Mouse (Mus musculus): Measurements from ENCODE around the gene Dagla. TPM values are rescaled to one million over a fixed set of nuclear protein-coding genes. Genes with fewer than 3 reads are reported as not detected.

The Dagla gene
- polyA plus RNA-seq, 1 experiment from 2014 or later = 1.3 TPM

DNA sequence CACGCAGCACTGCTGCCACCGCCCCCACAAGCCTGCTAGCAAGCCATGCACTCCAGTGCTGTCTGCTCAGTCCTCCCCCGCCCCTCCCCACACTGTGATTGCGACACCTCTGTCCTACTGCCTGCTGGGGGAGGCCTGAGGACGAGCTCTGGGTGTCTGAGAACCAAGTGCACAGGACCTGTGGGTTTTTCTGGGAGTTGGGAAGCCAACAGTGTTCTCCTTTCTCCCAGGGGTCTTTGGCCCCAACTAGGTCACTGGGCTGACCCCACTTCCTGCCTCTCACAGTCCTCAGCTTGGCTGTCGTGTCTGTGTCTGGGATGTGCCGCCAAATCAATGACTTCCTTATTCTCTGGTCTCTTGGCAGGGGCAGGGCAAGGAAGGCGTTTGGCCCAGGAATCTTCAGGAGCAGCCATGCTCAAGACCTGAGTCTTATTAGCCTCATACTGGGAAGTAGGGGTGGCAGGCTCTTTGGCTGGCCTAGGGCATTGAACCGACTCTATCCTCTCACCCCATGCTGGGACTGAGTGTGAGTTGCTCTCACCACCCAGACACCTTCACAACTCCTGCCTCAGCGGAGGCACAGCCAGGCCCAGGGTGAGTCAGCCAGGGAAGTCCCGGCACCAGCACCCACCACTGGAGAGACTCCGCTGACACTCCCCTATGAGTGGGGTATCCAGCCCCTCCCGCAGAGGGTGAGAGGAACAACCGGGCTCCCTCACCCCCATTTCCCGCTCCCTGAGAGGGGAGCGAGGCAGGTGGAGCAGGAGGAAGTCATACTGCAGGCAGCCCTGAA is 14.3 kb downstream of the Dagla start:
- Histone ChIP-seq H3K27ac (ENCODE audit: low read depth, low read length) (peak overlapping the region; percentile 46; the same call in 1 of the 2 replicates), H3K4me1 (replicated peaks; ENCODE audit: control insufficient read depth, insufficient read depth, low read length) (peaks cover 25% of the 10 kb centered on the region), H3K4me3 (ENCODE audit: low read depth, low read length) (no peak overlapping the region), H3K4me2 (replicated peaks; ENCODE audit: low read depth) (no peak overlapping the region), H3K27me3 (replicated peaks; ENCODE audit: control insufficient read depth, insufficient read depth, low read length) (no peaks in the 10 kb centered on the region), H3K9ac (ENCODE audit: low read depth, low read length) (no peak overlapping the region), H3K9me3 (ENCODE audit: control insufficient read depth) (no peaks in the 10 kb centered on the region), H3K36me3 (ENCODE audit: control insufficient read depth, insufficient read depth) (no peaks in the 10 kb centered on the region)
- TF ChIP-seq CTCF (IDR thresholded peaks at IDR 0.05; ENCODE audit: low read depth) = no peak
- 44% methylated on average over 15 of the region's 16 CpGs for WGBS
- ATAC-seq = 0 out of 2 replicates have a peak, but pooled peaks have one; percentile 31

DNA sequence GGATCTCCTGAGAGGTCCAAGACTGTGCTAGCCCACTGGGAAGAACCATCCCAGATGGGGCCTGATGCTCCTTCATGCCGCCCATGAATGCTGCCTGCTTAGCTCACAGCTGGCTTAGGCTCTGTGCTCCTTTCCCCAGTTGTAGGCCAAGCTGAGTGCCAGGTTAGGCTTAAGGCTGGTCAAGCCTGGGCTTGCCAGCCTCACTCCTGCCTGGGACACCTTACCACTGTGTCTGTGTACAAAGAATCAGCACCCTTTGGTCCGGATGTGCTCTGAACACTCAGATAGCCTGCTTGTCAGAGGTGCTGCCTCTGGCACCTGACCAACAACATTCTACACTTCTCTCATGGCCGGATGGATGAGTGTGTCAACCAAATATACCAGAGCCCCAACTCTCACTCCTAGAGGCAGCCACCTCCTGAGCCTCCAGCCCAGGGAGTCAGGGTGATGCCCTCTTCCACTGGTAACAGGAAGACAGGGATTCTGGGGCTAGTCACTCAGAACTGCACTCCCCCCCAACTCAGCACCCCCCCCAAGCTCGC is 15.0 kb downstream of the Dagla start:
- peaks cover 19% of the 10 kb centered on the region; the same call in 1 of the 2 replicates for H3K4me1 ChIP-seq (replicated peaks; ENCODE audit: control insufficient read depth, insufficient read depth, low read length)
- TF ChIP-seq CTCF (IDR thresholded peaks at IDR 0.05; ENCODE audit: low read depth) = no peak
- H3K4me3 ChIP-seq (ENCODE audit: low read depth, low read length) = no peak overlapping the region
- no peak overlapping the region for H3K27ac ChIP-seq (ENCODE audit: low read depth, low read length)
- no peak overlapping the region for H3K9ac ChIP-seq (ENCODE audit: low read depth, low read length)
- WGBS = 61% methylated on average over 4 of the region's 4 CpGs
- H3K27me3 ChIP-seq (replicated peaks; ENCODE audit: control insufficient read depth, insufficient read depth, low read length) = no peaks in the 10 kb centered on the region
- ATAC-seq = no peak
- no peaks in the 10 kb centered on the region for H3K36me3 ChIP-seq (ENCODE audit: control insufficient read depth, insufficient read depth)
- no peak overlapping the region for H3K4me2 ChIP-seq (replicated peaks; ENCODE audit: low read depth)
- no peaks in the 10 kb centered on the region for H3K9me3 ChIP-seq (ENCODE audit: control insufficient read depth)

DNA sequence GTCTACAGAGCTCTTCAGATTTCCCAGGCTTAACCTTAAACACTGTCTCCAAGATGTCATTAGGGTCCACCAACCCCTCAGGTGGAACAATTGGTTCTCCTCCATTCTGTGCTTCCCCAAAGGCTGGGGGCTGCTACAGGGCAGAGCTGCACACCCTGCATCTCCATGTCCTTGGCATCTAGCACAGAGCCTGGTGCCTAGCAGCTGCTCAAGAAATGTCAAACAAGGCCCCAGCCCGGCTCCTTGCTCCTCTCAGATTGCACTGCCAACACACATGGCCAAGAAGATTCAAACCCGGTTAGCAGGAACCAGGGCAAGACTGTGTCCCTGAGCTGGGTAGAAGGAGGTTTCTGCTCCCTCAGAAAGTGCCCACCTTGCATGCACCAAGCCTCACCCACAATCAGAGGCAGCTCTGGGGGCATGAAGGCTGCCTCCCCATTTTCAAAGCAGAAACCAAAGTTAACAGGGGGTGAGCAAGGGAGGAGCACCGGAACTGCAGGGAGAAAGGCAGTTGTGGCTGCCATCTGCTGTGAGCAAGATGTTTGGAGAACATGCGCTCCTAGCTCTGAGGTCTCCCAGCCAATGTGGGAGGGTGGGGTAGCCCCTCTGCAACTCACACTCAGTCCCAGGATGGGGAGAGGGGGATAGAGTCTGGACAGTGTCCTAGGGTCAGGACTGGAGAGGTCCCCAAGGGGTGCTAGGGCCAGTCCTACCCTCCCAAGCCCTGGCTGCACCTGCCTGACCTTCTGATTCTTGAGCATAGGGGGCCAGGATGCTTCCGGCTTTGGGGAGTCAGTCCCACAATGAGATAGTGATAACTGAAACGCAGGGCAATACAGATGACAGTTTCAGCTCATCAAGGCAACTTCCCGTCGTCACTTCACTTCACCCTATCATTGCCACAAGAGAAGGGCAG is 16.3 kb downstream of the Dagla start:
- Histone ChIP-seq H3K27ac (ENCODE audit: low read depth, low read length) (no peak overlapping the region), H3K36me3 (ENCODE audit: control insufficient read depth, insufficient read depth) (no peaks in the 10 kb centered on the region), H3K4me2 (replicated peaks; ENCODE audit: low read depth) (no peak overlapping the region), H3K9me3 (ENCODE audit: control insufficient read depth) (no peaks in the 10 kb centered on the region), H3K4me3 (ENCODE audit: low read depth, low read length) (no peak overlapping the region), H3K27me3 (replicated peaks; ENCODE audit: control insufficient read depth, insufficient read depth, low read length) (no peaks in the 10 kb centered on the region), H3K9ac (ENCODE audit: low read depth, low read length) (no peak overlapping the region), H3K4me1 (replicated peaks; ENCODE audit: control insufficient read depth, insufficient read depth, low read length) (peaks cover 16% of the 10 kb centered on the region; the same call in 1 of the 2 replicates)
- no peak for TF ChIP-seq CTCF (IDR thresholded peaks at IDR 0.05; ENCODE audit: low read depth)
- 84% methylated on average over 8 of the region's 8 CpGs for WGBS
- ATAC-seq = no peak

DNA sequence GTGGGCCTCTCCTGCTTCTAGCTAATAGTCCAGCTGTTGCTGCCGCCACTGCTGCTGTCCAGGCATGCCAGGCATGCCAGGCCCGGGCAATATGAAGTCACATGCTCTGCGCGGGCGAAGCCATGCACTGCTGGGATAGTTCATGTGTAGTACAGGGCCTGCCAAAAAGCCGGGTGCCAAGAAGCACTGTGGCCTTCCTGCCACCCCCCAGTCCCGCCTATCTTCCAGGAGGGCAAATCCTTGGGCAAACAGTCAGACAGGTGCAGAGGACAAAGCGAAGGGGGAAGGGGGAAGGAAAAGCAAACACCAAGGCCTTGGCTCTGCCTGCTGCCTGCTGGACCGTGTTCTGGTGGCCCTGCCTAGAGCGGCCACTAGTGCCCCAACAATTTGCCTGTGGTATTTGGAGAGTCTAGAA is 18.2 kb downstream of the Dagla start:
- TF ChIP-seq CTCF (IDR thresholded peaks at IDR 0.05; ENCODE audit: low read depth) = no peak
- 48% methylated on average over 10 of the region's 10 CpGs for WGBS
- ATAC-seq = peak; percentile 40; the same call in 1 of the 2 replicates
- H3K9me3 ChIP-seq (ENCODE audit: control insufficient read depth) = no peaks in the 10 kb centered on the region
- H3K4me3 ChIP-seq (ENCODE audit: low read depth, low read length) = no peak overlapping the region
- H3K36me3 ChIP-seq (ENCODE audit: control insufficient read depth, insufficient read depth) = no peaks in the 10 kb centered on the region
- H3K27ac ChIP-seq (ENCODE audit: low read depth, low read length) = peak overlapping the region; percentile 31; the same call in 1 of the 2 replicates
- peaks cover 11% of the 10 kb centered on the region; the same call in 1 of the 2 replicates for H3K4me1 ChIP-seq (replicated peaks; ENCODE audit: control insufficient read depth, insufficient read depth, low read length)
- no peaks in the 10 kb centered on the region for H3K27me3 ChIP-seq (replicated peaks; ENCODE audit: control insufficient read depth, insufficient read depth, low read length)
- no peak overlapping the region for H3K4me2 ChIP-seq (replicated peaks; ENCODE audit: low read depth)
- H3K9ac ChIP-seq (ENCODE audit: low read depth, low read length) = no peak overlapping the region

DNA sequence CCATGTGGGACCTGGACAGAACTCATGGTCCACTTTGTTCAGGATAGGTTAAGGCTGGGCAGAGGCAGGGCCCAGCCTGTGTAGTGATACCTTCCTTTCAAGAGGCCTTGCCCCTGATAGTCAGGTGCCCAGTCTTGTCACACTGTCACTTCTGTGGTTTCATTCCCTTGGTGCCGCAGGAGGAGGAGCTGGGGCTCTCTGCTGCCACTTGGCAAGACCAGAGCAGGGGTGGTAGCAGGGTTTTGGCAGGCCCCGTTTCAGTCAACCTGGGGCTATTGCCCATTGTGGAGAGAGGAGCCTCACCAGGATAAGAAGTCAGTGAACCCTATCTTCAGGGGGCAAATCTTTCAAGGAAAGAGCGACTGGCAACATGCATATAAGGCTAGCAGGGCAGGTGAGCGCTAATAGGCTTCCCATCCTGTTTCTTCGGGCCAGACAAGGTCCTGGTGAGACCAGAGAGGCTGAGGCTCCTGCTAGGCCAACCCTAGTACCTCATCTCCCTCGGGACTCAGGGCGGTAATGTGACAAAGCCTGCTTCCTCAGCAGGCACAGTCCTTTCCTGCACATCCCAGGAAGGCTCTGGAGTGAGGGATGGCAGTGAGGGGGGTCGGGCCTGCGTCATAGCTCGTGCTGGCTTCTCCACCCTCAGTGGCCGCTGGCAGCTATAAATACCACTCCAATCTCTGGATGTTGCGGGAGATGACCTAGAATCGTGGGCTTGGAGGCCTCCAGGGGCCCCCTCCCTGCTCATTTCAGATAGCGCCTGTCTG is 23.7 kb downstream of the Dagla start:
- Histone ChIP-seq H3K9me3 (ENCODE audit: control insufficient read depth) (no peaks in the 10 kb centered on the region), H3K27me3 (replicated peaks; ENCODE audit: control insufficient read depth, insufficient read depth, low read length) (no peaks in the 10 kb centered on the region), H3K4me3 (ENCODE audit: low read depth, low read length) (no peak overlapping the region), H3K36me3 (ENCODE audit: control insufficient read depth, insufficient read depth) (no peaks in the 10 kb centered on the region), H3K4me1 (replicated peaks; ENCODE audit: control insufficient read depth, insufficient read depth, low read length) (peaks cover 6% of the 10 kb centered on the region; the same call in 1 of the 2 replicates), H3K4me2 (replicated peaks; ENCODE audit: low read depth) (no peak overlapping the region), H3K27ac (ENCODE audit: low read depth, low read length) (no peak overlapping the region), H3K9ac (ENCODE audit: low read depth, low read length) (0 out of 2 replicates have a peak overlapping the region, but pooled peaks have one; percentile 11)
- ATAC-seq = no peak
- WGBS = 63% methylated on average over 14 of the region's 14 CpGs
- TF ChIP-seq CTCF (IDR thresholded peaks at IDR 0.05; ENCODE audit: low read depth) = no peak

Measured in intestine, postnatal 0 days (tissue).